Mouse (Mus musculus): Measurements from ENCODE around the gene Pccb. TPM values are rescaled to one million over a fixed set of nuclear protein-coding genes. Genes with fewer than 3 reads are reported as not detected.
A peak's percentile ranks its signal among the peaks of the same experiment; 100 is the strongest.

Pccb gene
- polyA plus RNA-seq, 1 experiment from 2014 or later, result 19.7 TPM

DNA sequence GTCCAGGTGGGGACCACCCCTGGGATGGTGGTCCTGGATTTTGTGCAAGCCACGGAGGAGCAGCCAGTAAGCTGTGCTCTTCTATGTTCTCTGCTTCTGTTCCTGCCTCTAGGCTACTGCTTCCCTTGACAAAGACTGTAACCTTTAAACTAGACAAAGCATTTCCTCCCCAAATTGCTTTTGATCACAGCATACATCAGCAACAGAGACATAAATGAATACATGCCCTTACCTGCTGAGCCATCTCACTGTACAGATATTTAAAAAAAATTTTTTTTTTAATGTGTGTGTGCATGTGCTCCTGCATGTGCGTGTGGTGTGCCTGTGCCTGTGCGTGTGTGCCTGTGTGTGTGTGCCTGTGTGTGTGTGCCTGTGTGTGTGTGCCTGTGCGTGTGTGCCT is 22.5 kb upstream of the Pccb start:
- Histone ChIP-seq H3K27me3 (replicated peaks; ENCODE audit: insufficient read depth, low read length) (no peaks in the 10 kb centered on the region), H3K4me1 (ENCODE audit: insufficient read depth, low read depth, low read length) (no peaks in the 10 kb centered on the region), H3K27ac (ENCODE audit: low read length) (no peak overlapping the region), H3K36me3 (ENCODE audit: insufficient read depth, low read length) (no peaks in the 10 kb centered on the region), H3K9ac (replicated peaks; ENCODE audit: low read depth) (no peak overlapping the region), H3K4me2 (replicated peaks; ENCODE audit: low read depth, low read length) (no peak overlapping the region), H3K9me3 (ENCODE audit: low read length) (no peaks in the 10 kb centered on the region), H3K4me3 (ENCODE audit: low read depth, low read length) (no peak overlapping the region)
- DNase-seq (ENCODE audit: low spot score), result no peak
- no peak for TF ChIP-seq CTCF (IDR thresholded peaks at IDR 0.05)
- TF ChIP-seq EP300 (IDR thresholded peaks at IDR 0.05), result no peak
- no peak for ATAC-seq
- 93% methylated on average over 4 of the region's 4 CpGs for WGBS

DNA sequence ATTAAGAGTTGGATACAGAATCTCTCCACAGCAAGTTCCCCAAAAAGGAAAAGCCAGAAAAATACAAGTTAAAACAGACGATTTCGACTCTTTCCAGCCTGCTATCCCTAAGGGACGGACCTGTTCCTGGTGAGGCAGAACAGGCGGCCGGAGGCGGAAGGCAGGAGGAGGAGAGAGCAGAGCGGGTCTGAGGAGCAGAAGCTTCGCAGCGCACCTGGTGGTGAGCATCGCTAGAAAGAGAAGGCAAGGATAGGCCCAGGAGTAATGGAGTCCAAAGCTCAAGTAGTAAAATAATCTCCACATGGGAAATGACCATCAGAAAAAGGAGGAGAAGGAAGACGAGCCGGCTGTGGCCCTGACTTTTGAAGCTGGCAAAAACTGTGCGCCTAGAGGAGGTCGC is 18.6 kb upstream of the Pccb start:
- Histone ChIP-seq H3K4me3 (ENCODE audit: low read depth, low read length) (no peak overlapping the region), H3K27ac (ENCODE audit: low read length) (no peak overlapping the region), H3K36me3 (ENCODE audit: insufficient read depth, low read length) (no peaks in the 10 kb centered on the region), H3K27me3 (replicated peaks; ENCODE audit: insufficient read depth, low read length) (no peaks in the 10 kb centered on the region), H3K4me2 (replicated peaks; ENCODE audit: low read depth, low read length) (no peak overlapping the region), H3K9me3 (ENCODE audit: low read length) (no peaks in the 10 kb centered on the region), H3K4me1 (ENCODE audit: insufficient read depth, low read depth, low read length) (no peaks in the 10 kb centered on the region), H3K9ac (replicated peaks; ENCODE audit: low read depth) (no peak overlapping the region)
- TF ChIP-seq EP300 (IDR thresholded peaks at IDR 0.05) (no peak), CTCF (IDR thresholded peaks at IDR 0.05) (no peak)
- no peak for DNase-seq (ENCODE audit: low spot score)
- 64% methylated on average over 14 of the region's 14 CpGs for WGBS
- ATAC-seq, result no peak

DNA sequence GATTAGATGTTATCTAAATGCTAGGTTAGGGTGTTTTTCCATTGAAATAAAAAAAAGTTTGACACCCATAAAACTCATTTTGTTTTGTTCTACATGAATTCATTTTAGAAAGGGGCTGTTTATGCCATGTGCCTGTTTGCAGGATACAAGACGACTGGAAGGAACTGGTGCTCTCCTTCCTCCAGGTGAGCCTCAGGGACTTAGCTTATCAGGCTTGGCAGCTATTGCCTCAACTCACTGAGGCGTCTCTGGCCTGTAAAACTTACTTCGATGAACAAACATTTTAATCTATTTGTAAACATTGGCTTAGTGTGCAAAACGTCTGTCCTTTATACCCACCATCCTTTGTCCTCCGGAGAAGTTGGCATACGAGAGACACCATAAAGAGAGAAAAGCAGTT is 18.0 kb upstream of the Pccb start:
- Histone ChIP-seq H3K4me3 (ENCODE audit: low read depth, low read length) (no peak overlapping the region), H3K27me3 (replicated peaks; ENCODE audit: insufficient read depth, low read length) (no peaks in the 10 kb centered on the region), H3K36me3 (ENCODE audit: insufficient read depth, low read length) (no peaks in the 10 kb centered on the region), H3K27ac (ENCODE audit: low read length) (no peak overlapping the region), H3K4me1 (ENCODE audit: insufficient read depth, low read depth, low read length) (no peaks in the 10 kb centered on the region), H3K9me3 (ENCODE audit: low read length) (no peaks in the 10 kb centered on the region), H3K4me2 (replicated peaks; ENCODE audit: low read depth, low read length) (no peak overlapping the region), H3K9ac (replicated peaks; ENCODE audit: low read depth) (no peak overlapping the region)
- ATAC-seq, result no peak
- TF ChIP-seq EP300 (IDR thresholded peaks at IDR 0.05) (no peak), CTCF (IDR thresholded peaks at IDR 0.05) (no peak)
- 42% methylated on average over 6 of the region's 6 CpGs for WGBS
- DNase-seq (ENCODE audit: low spot score), result no peak

DNA sequence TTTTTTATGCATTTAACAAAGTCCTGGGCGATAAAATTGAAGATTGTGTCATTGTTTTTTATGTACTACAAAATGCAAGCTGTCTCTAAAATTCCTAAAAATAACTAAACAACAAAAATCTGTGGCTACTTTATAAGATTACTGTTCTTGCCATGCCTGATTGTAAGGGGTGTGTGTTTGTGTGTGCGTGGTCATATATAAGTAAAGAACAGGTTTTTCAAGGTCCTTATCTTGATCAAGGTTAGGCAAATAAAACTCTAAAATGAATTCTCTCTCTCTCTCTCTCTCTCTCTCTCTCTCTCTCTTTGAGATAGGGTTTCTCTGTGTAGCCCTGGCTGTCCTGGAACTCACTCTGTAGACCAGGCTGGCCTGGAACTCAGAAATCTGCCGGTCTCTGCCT is 17.3 kb upstream of the Pccb start:
- no peaks in the 10 kb centered on the region for H3K27me3 ChIP-seq (replicated peaks; ENCODE audit: insufficient read depth, low read length)
- ATAC-seq, result 0 out of 2 replicates have a peak, but pooled peaks have one; percentile 32
- no peaks in the 10 kb centered on the region for H3K36me3 ChIP-seq (ENCODE audit: insufficient read depth, low read length)
- WGBS, result 75% methylated on average over 3 of the region's 3 CpGs
- DNase-seq (ENCODE audit: low spot score), result peak; percentile 62
- H3K4me2 ChIP-seq (replicated peaks; ENCODE audit: low read depth, low read length), result no peak overlapping the region
- H3K4me3 ChIP-seq (ENCODE audit: low read depth, low read length), result no peak overlapping the region
- H3K9me3 ChIP-seq (ENCODE audit: low read length), result no peaks in the 10 kb centered on the region
- no peak overlapping the region for H3K27ac ChIP-seq (ENCODE audit: low read length)
- TF ChIP-seq CTCF (IDR thresholded peaks at IDR 0.05), result no peak
- no peak for TF ChIP-seq EP300 (IDR thresholded peaks at IDR 0.05)
- H3K9ac ChIP-seq (replicated peaks; ENCODE audit: low read depth), result no peak overlapping the region
- no peaks in the 10 kb centered on the region for H3K4me1 ChIP-seq (ENCODE audit: insufficient read depth, low read depth, low read length)

DNA sequence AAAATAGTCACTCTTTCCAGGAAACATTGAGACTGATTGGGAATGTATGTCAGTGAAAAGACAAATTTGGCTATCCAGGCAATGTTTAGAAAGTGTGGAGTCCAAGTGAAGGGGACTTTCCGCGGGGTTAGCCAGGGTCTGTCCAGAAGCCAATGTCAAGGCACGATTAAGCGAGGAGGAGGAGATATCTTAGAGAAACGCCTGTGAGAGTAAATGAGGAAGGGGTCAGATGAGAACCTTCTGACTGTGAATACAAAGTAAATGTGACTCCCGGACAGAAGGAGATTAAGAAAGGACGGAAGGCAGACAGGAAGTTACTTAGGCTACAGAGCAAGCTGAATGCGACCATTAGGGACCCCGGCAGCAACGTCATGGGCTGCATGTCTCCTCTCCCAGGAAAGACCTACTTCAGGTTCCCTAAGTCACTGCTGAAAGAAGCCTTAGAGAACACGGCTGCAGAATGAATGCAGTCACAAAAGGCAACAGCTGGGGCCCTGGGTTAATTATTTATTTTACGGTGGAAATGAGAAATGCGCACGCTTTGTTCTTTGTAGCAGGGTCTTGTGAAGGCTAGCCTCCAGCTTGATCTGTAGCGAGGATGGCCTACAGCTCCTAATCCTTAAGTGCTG is 11.1 kb upstream of the Pccb start:
- Histone ChIP-seq H3K27ac (ENCODE audit: low read length) (no peak overlapping the region), H3K9me3 (ENCODE audit: low read length) (no peaks in the 10 kb centered on the region; the same call in 1 of the 2 replicates), H3K27me3 (replicated peaks; ENCODE audit: insufficient read depth, low read length) (no peaks in the 10 kb centered on the region), H3K9ac (replicated peaks; ENCODE audit: low read depth) (0 out of 2 replicates have a peak overlapping the region, but pooled peaks have one; percentile 8), H3K4me3 (ENCODE audit: low read depth, low read length) (no peak overlapping the region), H3K36me3 (ENCODE audit: insufficient read depth, low read length) (no peaks in the 10 kb centered on the region), H3K4me2 (replicated peaks; ENCODE audit: low read depth, low read length) (peak overlapping the region; percentile 36), H3K4me1 (ENCODE audit: insufficient read depth, low read depth, low read length) (peaks cover 6% of the 10 kb centered on the region; the same call in 1 of the 2 replicates)
- ATAC-seq (no peak), DNase-seq (ENCODE audit: low spot score) (no peak)
- no peak for TF ChIP-seq CTCF (IDR thresholded peaks at IDR 0.05)
- TF ChIP-seq EP300 (IDR thresholded peaks at IDR 0.05), result no peak
- WGBS, result 25% methylated on average over 15 of the region's 15 CpGs

DNA sequence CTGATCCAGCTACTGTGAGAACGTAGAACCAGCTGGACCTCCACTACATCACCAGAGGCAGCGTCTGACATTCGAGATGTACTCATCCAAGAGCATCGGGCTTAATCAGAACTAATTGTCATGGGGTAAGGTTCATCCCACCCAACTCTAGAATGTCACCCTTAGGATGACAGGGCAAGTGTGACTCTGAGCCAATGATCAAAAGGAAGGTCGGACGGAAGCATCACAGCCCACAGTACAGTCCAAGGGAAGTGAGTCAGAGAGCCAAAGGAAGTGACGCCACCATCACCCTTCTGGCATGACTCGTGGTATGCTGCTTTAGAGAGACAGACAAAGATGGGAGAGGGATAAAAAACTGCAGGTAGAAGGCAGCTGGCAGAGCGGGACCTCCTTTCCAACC is 7.6 kb upstream of the Pccb start:
- DNase-seq (ENCODE audit: low spot score) (no peak), ATAC-seq (no peak; the same call in 1 of the 2 replicates)
- Histone ChIP-seq H3K4me3 (ENCODE audit: low read depth, low read length) (no peak overlapping the region), H3K27me3 (replicated peaks; ENCODE audit: insufficient read depth, low read length) (no peaks in the 10 kb centered on the region), H3K9me3 (ENCODE audit: low read length) (no peaks in the 10 kb centered on the region; the same call in 1 of the 2 replicates), H3K9ac (replicated peaks; ENCODE audit: low read depth) (no peak overlapping the region), H3K4me2 (replicated peaks; ENCODE audit: low read depth, low read length) (no peak overlapping the region), H3K27ac (ENCODE audit: low read length) (no peak overlapping the region), H3K4me1 (ENCODE audit: insufficient read depth, low read depth, low read length) (peaks cover 6% of the 10 kb centered on the region; the same call in 1 of the 2 replicates), H3K36me3 (ENCODE audit: insufficient read depth, low read length) (no peaks in the 10 kb centered on the region)
- TF ChIP-seq EP300 (IDR thresholded peaks at IDR 0.05), result no peak
- TF ChIP-seq CTCF (IDR thresholded peaks at IDR 0.05), result no peak
- 68% methylated on average over 9 of the region's 9 CpGs for WGBS

Measured in lung, postnatal 0 days (tissue).